Mouse (Mus musculus) c-Kit-negative CD71-positive TER-119-positive erythroid progenitor cells, embryonic 14.5 days (primary cell): ENCODE measurements around the gene Ptpra.

Source experiments
- DNase-seq: peaks from one replicate; pipeline ENCODE4 v3.0.0-alpha.2; 2013; ENCODE audit warnings: low read depth, low spot score

The Ptpra gene

GRCm38 (mm10) chr2:130442162-130442561, 7.9 kb upstream of the Ptpra start:
- DNase-seq = no peak

- DNase-seq = no peak
Measured at GRCm38 (mm10) chr2:130448449-130448848, 1.6 kb upstream of the Ptpra start.

- DNase-seq = no peak
Measured at GRCm38 (mm10) chr2:130449021-130449793, 871 bp upstream of the Ptpra start.

DNA sequence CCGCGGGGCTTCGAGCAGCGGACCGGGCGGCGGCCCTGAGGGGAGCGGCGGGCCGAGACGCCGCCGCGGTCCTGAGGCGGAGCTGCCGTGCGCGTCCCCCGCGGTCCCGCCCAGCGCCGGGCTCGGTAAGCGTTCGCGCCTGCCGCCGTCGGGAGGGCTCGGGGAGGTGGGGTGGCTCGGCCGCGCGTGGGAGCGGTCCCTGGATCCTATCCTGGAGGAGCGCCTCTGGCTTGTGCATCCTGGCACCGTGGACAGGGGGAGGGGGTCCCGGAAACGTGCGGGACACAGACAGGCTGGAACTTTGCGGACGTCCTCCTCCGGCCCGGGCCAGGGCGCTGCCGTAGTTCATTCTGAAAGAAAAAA, 337 bp downstream of the Ptpra start:
- DNase-seq = no peak

GRCm38 (mm10) chr2:130451086-130451726, 1.1 kb downstream of the Ptpra start:
- no peak for DNase-seq

GRCm38 (mm10) chr2:130451727-130452090, 1.6 kb downstream of the Ptpra start:
- no peak for DNase-seq

DNA sequence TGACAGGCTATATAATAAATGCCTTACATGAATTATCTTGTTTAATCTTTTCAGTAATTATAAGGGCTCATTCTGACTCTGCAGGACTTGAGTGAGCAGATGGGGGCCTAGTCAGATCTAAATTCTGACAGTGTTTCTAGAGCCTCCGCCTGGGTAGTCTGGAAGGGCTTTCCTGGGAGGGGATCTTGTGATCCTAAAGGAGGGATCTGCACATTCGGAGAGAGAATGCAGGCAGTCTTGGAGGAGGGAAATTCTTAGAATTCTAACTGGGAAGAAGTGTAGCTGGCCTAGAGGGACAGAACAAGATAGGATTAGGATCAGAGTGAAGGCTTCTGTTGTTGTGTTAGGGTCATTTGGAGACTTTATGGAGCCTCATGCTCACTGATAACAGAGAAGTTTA, 2.2 kb downstream of the Ptpra start:
- no peak for DNase-seq

GRCm38 (mm10) chr2:130453421-130453820, 3.3 kb downstream of the Ptpra start:
- no peak for DNase-seq

GRCm38 (mm10) chr2:130454748-130455370, 4.8 kb downstream of the Ptpra start:
- no peak for DNase-seq

DNA sequence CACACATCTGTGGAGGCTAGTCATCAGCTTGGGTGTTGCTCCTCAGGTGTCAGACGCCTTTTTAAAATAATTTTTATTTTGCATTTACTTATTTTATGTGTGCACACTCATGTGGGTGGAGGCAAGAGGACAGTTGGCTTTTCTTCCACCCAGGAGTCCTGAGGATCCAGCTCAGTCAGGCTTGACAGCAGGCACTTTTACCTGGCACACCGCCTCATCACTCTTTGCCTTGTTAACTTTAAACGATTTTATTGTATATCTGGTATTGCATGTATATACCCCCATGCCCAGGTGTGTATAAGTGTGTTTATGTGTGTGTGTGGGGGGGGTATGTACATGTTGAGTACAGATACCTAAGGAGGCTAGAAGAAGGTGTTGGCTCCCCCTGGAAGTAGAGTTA, 7.8 kb downstream of the Ptpra start:
- DNase-seq = no peak

GRCm38 (mm10) chr2:130459576-130459975, 9.5 kb downstream of the Ptpra start:
- DNase-seq = no peak

GRCm38 (mm10) chr2:130461287-130462071, 11.4 kb downstream of the Ptpra start:
- no peak for DNase-seq

GRCm38 (mm10) chr2:130466438-130466837, 16.4 kb downstream of the Ptpra start:
- DNase-seq = no peak

DNA sequence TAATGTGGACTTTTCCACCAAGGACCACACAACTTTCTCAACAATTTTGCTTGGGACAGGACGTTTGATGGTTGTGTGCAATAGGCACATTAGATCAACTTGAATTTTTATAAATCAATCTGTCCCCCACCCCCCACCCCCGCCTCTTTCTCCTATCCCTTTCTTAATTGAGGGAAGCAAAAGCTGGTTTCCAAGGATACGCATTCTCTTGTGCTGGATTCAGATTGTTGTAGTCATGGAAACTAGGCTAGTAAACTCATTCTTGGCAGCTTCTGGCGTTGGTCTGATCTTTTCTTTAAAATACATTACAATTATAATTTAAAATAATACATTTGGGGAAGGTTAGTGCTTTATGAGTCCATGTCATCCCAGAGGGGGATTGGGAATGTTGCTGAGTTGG, 19.3 kb downstream of the Ptpra start:
- DNase-seq = no peak

- DNase-seq = no peak
Measured at GRCm38 (mm10) chr2:130469935-130470334, 19.9 kb downstream of the Ptpra start.

DNA sequence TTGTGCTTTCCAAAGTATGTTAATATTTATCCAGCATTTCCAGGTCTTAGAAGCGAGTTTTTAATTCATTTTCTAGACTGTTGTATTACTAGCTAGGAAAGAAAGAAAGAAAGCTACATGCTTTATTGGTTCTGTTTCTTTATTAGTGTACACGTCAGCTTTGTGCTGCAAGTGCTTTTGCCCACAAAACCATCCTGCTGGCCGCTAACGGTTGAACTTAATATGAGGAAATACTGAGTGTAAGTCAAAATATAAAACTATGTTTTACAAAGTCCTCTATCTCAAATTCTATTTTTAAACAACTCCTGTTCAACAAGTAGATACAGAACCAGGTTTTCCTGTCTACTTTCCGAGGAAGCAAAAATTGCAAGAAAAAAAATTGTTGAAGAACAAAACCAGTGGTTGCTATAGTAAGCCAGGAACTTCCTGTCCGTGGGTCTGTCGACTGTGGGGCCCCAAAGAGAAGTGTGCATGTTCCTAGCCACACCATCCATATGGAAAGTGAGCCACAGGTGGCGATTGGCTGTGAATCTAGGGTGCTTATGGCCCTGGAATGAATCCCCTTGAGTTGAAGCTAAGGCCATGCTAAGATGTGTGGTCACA, 22.9 kb downstream of the Ptpra start:
- DNase-seq = no peak

DNA sequence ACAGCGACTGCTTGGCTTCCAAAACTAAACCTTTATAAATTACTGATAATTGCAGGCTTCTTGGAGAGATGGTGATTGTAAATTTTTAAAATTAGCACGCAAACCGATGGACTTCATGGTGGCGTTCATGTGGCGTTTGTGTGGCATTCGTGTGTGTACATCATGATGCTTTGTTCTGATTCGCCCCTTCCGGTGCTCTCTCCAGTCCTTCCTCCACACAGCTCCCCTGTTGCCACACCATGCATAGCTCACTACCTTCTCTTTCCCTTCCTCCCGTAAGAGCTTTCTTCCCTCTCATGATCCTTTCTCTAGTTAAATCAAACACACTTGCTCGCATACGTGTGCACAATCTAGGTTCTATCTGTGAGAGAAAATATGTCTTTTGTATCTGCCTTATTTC, 25.7 kb downstream of the Ptpra start:
- no peak for DNase-seq

DNA sequence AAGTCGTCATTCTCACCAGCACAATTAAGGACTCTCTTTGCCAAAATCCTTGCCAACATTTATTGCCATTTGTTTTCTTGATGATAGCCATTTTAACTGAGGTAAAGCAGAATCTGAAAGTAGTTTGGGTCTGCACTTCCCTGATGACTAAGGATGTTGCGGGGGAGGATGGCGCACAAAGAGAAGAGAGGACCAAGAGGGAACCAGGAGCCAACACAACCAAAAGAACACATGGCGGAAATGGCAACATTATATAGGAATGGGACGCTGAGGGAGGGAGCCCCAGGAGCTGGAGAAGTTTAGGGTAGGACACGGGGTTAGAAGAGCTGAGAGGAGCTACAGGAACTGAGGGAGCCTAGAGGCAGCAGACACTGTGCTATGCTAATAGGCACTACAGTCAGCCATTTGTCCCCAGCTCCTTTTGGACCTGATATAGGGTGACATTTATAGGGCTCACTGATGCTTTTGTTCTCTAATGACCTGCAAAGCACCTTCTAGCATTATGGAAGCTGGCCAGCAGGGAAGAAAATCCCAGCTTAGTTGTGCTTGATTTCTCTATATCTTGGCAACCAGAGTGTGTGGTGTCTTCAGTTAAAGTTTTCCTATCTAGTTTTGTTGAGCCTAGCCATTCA, 26.7 kb downstream of the Ptpra start:
- no peak for DNase-seq

DNA sequence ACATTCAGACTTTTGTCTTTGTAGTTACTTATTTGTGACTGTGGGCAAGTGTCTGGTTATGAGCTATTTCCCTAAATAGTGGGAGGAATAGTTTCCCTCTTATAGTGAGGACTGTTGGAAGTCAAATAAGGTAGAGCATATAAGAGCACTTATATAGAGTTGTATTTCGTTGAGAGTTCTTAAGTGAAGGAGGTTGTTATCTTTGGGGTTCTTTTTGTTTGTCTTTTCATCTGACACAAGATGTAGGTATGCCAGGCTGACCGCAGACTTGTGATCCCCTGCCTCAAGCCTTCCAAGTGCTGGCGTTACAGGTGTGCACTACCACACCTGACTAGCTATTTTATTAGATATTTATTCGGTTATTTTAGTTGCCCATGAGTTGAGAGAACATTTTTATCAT, 32.1 kb downstream of the Ptpra start:
- no peak for DNase-seq

GRCm38 (mm10) chr2:130482700-130483099, 32.6 kb downstream of the Ptpra start:
- no peak for DNase-seq

GRCm38 (mm10) chr2:130484206-130484605, 34.1 kb downstream of the Ptpra start:
- no peak for DNase-seq
